Mouse (Mus musculus): ENCODE measurements around the gene Ccz1. TPM values are rescaled to one million over a fixed set of nuclear protein-coding genes. Genes with fewer than 3 reads are reported as not detected.

Gene Ccz1
- 7.2 and 8.0 TPM in 2 replicates for polyA plus RNA-seq (2012; rRNA removed)

GRCm38 (mm10) chr5:144014551-144015311, at the start of gene Ccz1:
Ccz1 (minus strand) TSS chr5:144014877.

GRCm38 (mm10) chr5:144026620-144027263, 12.1 kb upstream of the Ccz1 start, which contains the start of gene Ocm:
Ocm (minus strand) TSS chr5:144026670.

Other genes starting within 250 kb of the Ccz1 start
- gene Eif2ak1, start 197.1 kb downstream of the Ccz1 start, polyA plus RNA-seq (2012; rRNA removed) = 19.0 and 23.1 TPM in 2 replicates
- 0.12 TPM in 1 of 2 replicates, not detected in the other for gene Ankrd61, start 117.2 kb downstream of the Ccz1 start, polyA plus RNA-seq (2012; rRNA removed)
- 28.1 and 38.1 TPM in 2 replicates for gene Aimp2, start 105.0 kb downstream of the Ccz1 start, polyA plus RNA-seq (2012; rRNA removed)
- gene Pms2, start 104.9 kb downstream of the Ccz1 start, polyA plus RNA-seq (2012; rRNA removed) = 1.4 and 1.5 TPM in 2 replicates
- not detected in 2 replicates for gene Gm42421, start 86.7 kb downstream of the Ccz1 start, polyA plus RNA-seq (2012; rRNA removed)
- gene Rsph10b, start 81.8 kb downstream of the Ccz1 start, polyA plus RNA-seq (2012; rRNA removed) = 0.08 TPM in 1 of 2 replicates, not detected in the other
- gene Ocm, start 11.8 kb upstream of the Ccz1 start, polyA plus RNA-seq (2012; rRNA removed) = not detected in 2 replicates
- 19.9 TPM in 2 replicates for gene Lmtk2, start 85.6 kb upstream of the Ccz1 start, polyA plus RNA-seq (2012; rRNA removed)
- gene Bhlha15, start 175.4 kb upstream of the Ccz1 start, polyA plus RNA-seq (2012; rRNA removed) = 3.6 and 7.3 TPM in 2 replicates
- 52.3 and 54.1 TPM in 2 replicates for gene Tecpr1, start 208.7 kb upstream of the Ccz1 start, polyA plus RNA-seq (2012; rRNA removed)
- gene Bri3, start 229.6 kb upstream of the Ccz1 start, polyA plus RNA-seq (2012; rRNA removed) = 153 and 191 TPM in 2 replicates

All from colon, adult 2 months (tissue).